Mouse (Mus musculus) heart, embryonic 15.5 days (tissue): Measurements from ENCODE around the gene Ier2. TPM values are rescaled to one million over a fixed set of nuclear protein-coding genes. Genes with fewer than 3 reads are reported as not detected.
A peak's percentile ranks its signal among the peaks of the same experiment; 100 is the strongest.

Experiments
- ATAC-seq: fragments of 200-750 bp; cut with Nextera tagmentation; replicated peaks from 2 replicates; pipeline ENCODE4 v1.8.0; 2017; ENCODE audit warnings: low read depth, moderate TSS enrichment; ENCODE audit not compliant: insufficient number of reproducible peaks, insufficient read depth, low FRiP score
- H3K27ac ChIP-seq: fragments of 300-500 bp; sonication (generic); 2 replicates; pipeline ENCODE4 v1.5.1; 2015; ENCODE audit warnings: mild to moderate bottlenecking, inconsistent platforms
- H3K27me3 ChIP-seq: fragments of 300-500 bp; sonication (generic); 2 replicates; pipeline ENCODE4 v1.6.1; 2015; ENCODE audit warnings: inconsistent platforms
- H3K36me3 ChIP-seq: fragments of 300-500 bp; sonication (generic); 2 replicates; pipeline ENCODE4 v1.6.1; 2015; ENCODE audit warnings: mild to moderate bottlenecking, inconsistent platforms
- H3K4me1 ChIP-seq: fragments of 300-500 bp; sonication (generic); replicated peaks from 2 replicates; pipeline ENCODE4 v1.6.1; 2015; ENCODE audit warnings: inconsistent platforms
- H3K4me2 ChIP-seq: fragments of 300-500 bp; sonication (generic); 2 replicates; pipeline ENCODE4 v1.6.1; 2015; ENCODE audit warnings: inconsistent platforms, mild to moderate bottlenecking, moderate library complexity
- H3K4me3 ChIP-seq: fragments of 300-500 bp; sonication (generic); 2 replicates; pipeline ENCODE4 v1.5.1; 2015; ENCODE audit warnings: mild to moderate bottlenecking, inconsistent platforms
- H3K9ac ChIP-seq: fragments of 300-500 bp; sonication (generic); 2 replicates; pipeline ENCODE4 v1.6.1; 2015; ENCODE audit warnings: mild to moderate bottlenecking, inconsistent platforms
- H3K9me3 ChIP-seq: fragments of 300-500 bp; sonication (generic); replicated peaks from 2 replicates; pipeline ENCODE4 v1.6.1; 2016; ENCODE audit warnings: inconsistent platforms
- WGBS: fragments of 180-500 bp; shearing (Covaris S2); methylation state at CpG from one replicate; pipeline ENCODE4 v1.1.7; 2015; ENCODE audit warnings: mixed read lengths; 5-methylcytosine and 5-hydroxymethylcytosine counted together
- polyA plus RNA-seq: library from polyadenylated mRNA; unstranded; fragments of >200 nt; fragmentation: Nextera tagmentation; extraction: Ambion mirVana; gene quantifications from 2 replicates; pipeline ENCODE4 v1.2.1, GENCODE M21; 2015

The Ier2 gene
- polyA plus RNA-seq, 1 experiment from 2014 or later, result 34.9 TPM

GRCm38 (mm10) chr8:84697166-84698130 is 34.8 kb upstream of the Ier2 start:
- ATAC-seq, result no peak
- no peak overlapping the region for H3K27ac ChIP-seq
- H3K4me3 ChIP-seq, result no peak overlapping the region
- no peaks in the 10 kb centered on the region for H3K9me3 ChIP-seq
- peaks cover 41% of the 10 kb centered on the region for H3K36me3 ChIP-seq
- 87% methylated on average over 14 of the region's 14 CpGs for WGBS
- no peak overlapping the region for H3K9ac ChIP-seq
- H3K4me2 ChIP-seq, result no peak overlapping the region
- peaks cover 20% of the 10 kb centered on the region for H3K4me1 ChIP-seq
- H3K27me3 ChIP-seq, result peaks cover 2% of the 10 kb centered on the region; the same call in 1 of the 2 replicates

- H3K4me3 ChIP-seq, result no peak overlapping the region
- peaks cover 54% of the 10 kb centered on the region for H3K36me3 ChIP-seq
- WGBS, result 92% methylated on average over 6 of the region's 6 CpGs
- ATAC-seq, result no peak
- no peak overlapping the region for H3K9ac ChIP-seq
- H3K4me1 ChIP-seq, result peaks cover 15% of the 10 kb centered on the region
- H3K4me2 ChIP-seq, result no peak overlapping the region
- no peaks in the 10 kb centered on the region for H3K27me3 ChIP-seq
- no peaks in the 10 kb centered on the region for H3K9me3 ChIP-seq
- no peak overlapping the region for H3K27ac ChIP-seq
Measured at GRCm38 (mm10) chr8:84695140-84695539, 32.5 kb upstream of the Ier2 start.

DNA sequence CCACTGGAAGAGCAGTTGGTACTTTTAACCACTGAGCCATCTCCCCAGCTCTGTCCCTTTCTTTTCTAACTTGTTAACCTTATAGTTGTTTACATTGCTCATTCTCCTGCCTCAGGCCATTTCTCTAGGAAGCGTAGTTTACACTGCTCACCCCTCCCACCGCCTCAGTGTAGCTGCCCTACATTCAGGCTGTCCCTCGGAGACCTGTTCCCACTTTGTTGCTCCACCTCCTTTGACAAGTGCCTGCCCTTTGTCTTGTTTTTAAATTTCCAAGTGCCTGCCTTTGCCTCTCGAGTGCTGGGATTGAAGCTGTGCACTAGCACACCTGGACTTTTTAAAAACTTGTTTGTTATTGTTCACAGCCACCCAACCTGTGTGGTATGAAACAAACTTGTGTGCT is 30.7 kb upstream of the Ier2 start:
- Histone ChIP-seq H3K4me2 (no peak overlapping the region), H3K9ac (no peak overlapping the region), H3K36me3 (peaks cover 52% of the 10 kb centered on the region), H3K27ac (no peak overlapping the region), H3K27me3 (no peaks in the 10 kb centered on the region), H3K4me1 (peaks cover 20% of the 10 kb centered on the region), H3K4me3 (no peak overlapping the region), H3K9me3 (no peaks in the 10 kb centered on the region)
- 73% methylated on average over 4 of the region's 4 CpGs for WGBS
- ATAC-seq, result no peak

- no peaks in the 10 kb centered on the region for H3K9me3 ChIP-seq
- H3K27me3 ChIP-seq, result no peaks in the 10 kb centered on the region
- H3K36me3 ChIP-seq, result peaks cover 18% of the 10 kb centered on the region; the same call in 1 of the 2 replicates
- peak overlapping the region; percentile 75 for H3K27ac ChIP-seq
- peak overlapping the region; percentile 79 for H3K9ac ChIP-seq
- peaks cover 47% of the 10 kb centered on the region for H3K4me1 ChIP-seq
- ATAC-seq, result peak; percentile 75
- peak overlapping the region; percentile 96 for H3K4me2 ChIP-seq
- 0% methylated on average over 47 of the region's 47 CpGs for WGBS
- H3K4me3 ChIP-seq, result peak overlapping the region; percentile 86
Measured at GRCm38 (mm10) chr8:84689091-84689915, 26.7 kb upstream of the Ier2 start.

GRCm38 (mm10) chr8:84687705-84688100 is 25.1 kb upstream of the Ier2 start, which contains the start of gene Nacc1:
Gene Nacc1, minus strand, starts transcription at chr8:84687862.
- WGBS, result 0% methylated on average over 36 of the region's 37 CpGs
- H3K27me3 ChIP-seq, result no peaks in the 10 kb centered on the region
- peak within 1 kb of the TSS; percentile 78 for H3K4me2 ChIP-seq
- peak; percentile 81 for ATAC-seq
- H3K4me1 ChIP-seq, result peaks cover 50% of the 10 kb centered on the region
- H3K4me3 ChIP-seq, result peak within 1 kb of the TSS; percentile 86
- no peaks in the 10 kb centered on the region for H3K9me3 ChIP-seq
- H3K27ac ChIP-seq, result peak within 1 kb of the TSS; percentile 88
- H3K9ac ChIP-seq, result peak within 1 kb of the TSS; percentile 96
- peaks cover 16% of the 10 kb centered on the region; the same call in 1 of the 2 replicates for H3K36me3 ChIP-seq

DNA sequence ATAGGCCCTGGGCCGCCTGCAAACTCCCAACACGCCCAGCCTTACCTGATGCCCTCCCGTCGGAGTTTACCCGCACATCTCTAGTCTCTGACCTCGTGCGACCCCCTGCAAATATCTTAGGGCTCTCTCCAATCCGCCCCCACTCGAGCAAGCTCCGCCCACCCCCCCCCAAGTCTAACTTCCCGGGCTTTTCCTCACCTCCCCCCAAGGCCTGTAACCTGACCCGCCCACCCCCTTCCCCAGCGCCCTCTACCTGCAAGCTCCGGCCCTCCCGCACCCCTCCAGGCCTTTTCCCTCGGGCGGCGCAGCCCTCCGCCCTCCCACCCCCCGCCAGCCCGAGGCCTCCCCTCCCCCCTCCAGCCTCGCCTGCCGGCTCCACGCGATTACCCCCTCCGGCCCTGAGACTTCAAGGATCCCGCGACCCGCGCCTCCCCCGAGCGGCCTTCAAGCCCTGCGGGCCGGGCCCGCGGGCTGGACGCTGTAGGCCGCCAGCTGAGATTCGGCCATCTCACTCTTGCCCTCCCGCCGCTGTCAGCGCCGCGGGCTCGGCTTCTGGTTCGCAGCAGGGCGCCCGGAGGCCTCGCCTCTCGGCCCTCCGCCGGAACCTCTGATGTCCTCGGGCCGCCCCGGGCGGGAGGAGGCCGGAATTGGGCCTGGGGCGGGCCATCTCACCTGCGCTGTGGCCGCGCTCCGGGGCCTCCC is 24.5 kb upstream of the Ier2 start:
- H3K4me1 ChIP-seq, result peaks cover 55% of the 10 kb centered on the region
- WGBS, result under 1% methylated on average over 53 of the region's 62 CpGs

GRCm38 (mm10) chr8:84686191-84687002 is 23.7 kb upstream of the Ier2 start, which contains the start of gene Trmt1:
Gene Trmt1, plus strand, starts transcription at chr8:84686307.
- no peaks in the 10 kb centered on the region for H3K9me3 ChIP-seq
- peak within 1 kb of the TSS; percentile 88 for H3K27ac ChIP-seq
- WGBS, result 14% methylated on average over 20 of the region's 20 CpGs
- H3K4me1 ChIP-seq, result peaks cover 55% of the 10 kb centered on the region
- peaks cover 6% of the 10 kb centered on the region; the same call in 1 of the 2 replicates for H3K36me3 ChIP-seq
- H3K4me2 ChIP-seq, result peak within 1 kb of the TSS; percentile 78
- H3K9ac ChIP-seq, result peak within 1 kb of the TSS; percentile 96
- ATAC-seq, result no peak
- H3K4me3 ChIP-seq, result peak within 1 kb of the TSS; percentile 79
- H3K27me3 ChIP-seq, result no peaks in the 10 kb centered on the region

More for the DNA sequence above, 24.5 kb upstream of the Ier2 start:
- Histone ChIP-seq H3K36me3 (peaks cover 10% of the 10 kb centered on the region; the same call in 1 of the 2 replicates), H3K9me3 (no peaks in the 10 kb centered on the region), H3K4me2 (peak overlapping the region; percentile 78), H3K4me3 (peak overlapping the region; percentile 79), H3K9ac (peak overlapping the region; percentile 96), H3K27me3 (no peaks in the 10 kb centered on the region), H3K27ac (peak overlapping the region; percentile 88)
- peak; percentile 45 for ATAC-seq

- no peaks in the 10 kb centered on the region for H3K9me3 ChIP-seq
- no peak overlapping the region for H3K4me2 ChIP-seq
- 54% methylated on average over 3 of the region's 3 CpGs for WGBS
- peaks cover 42% of the 10 kb centered on the region for H3K4me1 ChIP-seq
- H3K27me3 ChIP-seq, result no peaks in the 10 kb centered on the region
- H3K36me3 ChIP-seq, result no peaks in the 10 kb centered on the region
- no peak overlapping the region for H3K4me3 ChIP-seq
- no peak overlapping the region for H3K27ac ChIP-seq
- no peak overlapping the region for H3K9ac ChIP-seq
- ATAC-seq, result no peak
Measured at GRCm38 (mm10) chr8:84684537-84684936, 21.9 kb upstream of the Ier2 start.

- no peaks in the 10 kb centered on the region for H3K36me3 ChIP-seq
- no peak overlapping the region for H3K4me3 ChIP-seq
- 59% methylated on average over 2 of the region's 2 CpGs for WGBS
- H3K9me3 ChIP-seq, result no peaks in the 10 kb centered on the region
- H3K4me2 ChIP-seq, result no peak overlapping the region
- no peaks in the 10 kb centered on the region for H3K27me3 ChIP-seq
- no peak overlapping the region for H3K9ac ChIP-seq
- H3K27ac ChIP-seq, result no peak overlapping the region
- no peak for ATAC-seq
- H3K4me1 ChIP-seq, result peaks cover 30% of the 10 kb centered on the region
Measured at GRCm38 (mm10) chr8:84682257-84682656, 19.6 kb upstream of the Ier2 start.

GRCm38 (mm10) chr8:84681476-84681875 is 18.8 kb upstream of the Ier2 start:
- Histone ChIP-seq H3K4me2 (no peak overlapping the region), H3K9ac (no peak overlapping the region), H3K4me3 (no peak overlapping the region), H3K36me3 (peaks cover 1% of the 10 kb centered on the region), H3K27me3 (no peaks in the 10 kb centered on the region), H3K27ac (no peak overlapping the region), H3K4me1 (peaks cover 25% of the 10 kb centered on the region), H3K9me3 (no peaks in the 10 kb centered on the region)
- 64% methylated on average over 2 of the region's 2 CpGs for WGBS
- ATAC-seq, result no peak
